Mouse (Mus musculus) stomach, postnatal 0 days (tissue): ENCODE measurements around the gene Prkci.

Experiments
- CTCF ChIP-seq: IDR thresholded peaks from 2 replicates; pipeline ENCODE4 v1.5.1; 2016; ENCODE audit warnings: antibody characterized with exemption, low read depth, mild to moderate bottlenecking, moderate library complexity
- EP300 ChIP-seq: optimal IDR thresholded peaks from 2 replicates; pipeline ENCODE3; 2016; ENCODE audit warnings: antibody characterized with exemption

GRCm38 (mm10) chr3:31004320-31005209, 9.0 kb downstream of the Prkci start:
- TF ChIP-seq CTCF: no peak
- no peak for TF ChIP-seq EP300
